Mouse (Mus musculus): Measurements from ENCODE around the gene Pias1. TPM values are rescaled to one million over a fixed set of nuclear protein-coding genes. Genes with fewer than 3 reads are reported as not detected.
"Not testable (repeated sequence)": the region's sequence is repeated elsewhere in the genome, so short reads cannot be mapped to it uniquely, and the experiment has no call there.

Gene Pias1
- total RNA-seq, 2 experiments from 2014 or later = 22.6 to 29.4 TPM

DNA sequence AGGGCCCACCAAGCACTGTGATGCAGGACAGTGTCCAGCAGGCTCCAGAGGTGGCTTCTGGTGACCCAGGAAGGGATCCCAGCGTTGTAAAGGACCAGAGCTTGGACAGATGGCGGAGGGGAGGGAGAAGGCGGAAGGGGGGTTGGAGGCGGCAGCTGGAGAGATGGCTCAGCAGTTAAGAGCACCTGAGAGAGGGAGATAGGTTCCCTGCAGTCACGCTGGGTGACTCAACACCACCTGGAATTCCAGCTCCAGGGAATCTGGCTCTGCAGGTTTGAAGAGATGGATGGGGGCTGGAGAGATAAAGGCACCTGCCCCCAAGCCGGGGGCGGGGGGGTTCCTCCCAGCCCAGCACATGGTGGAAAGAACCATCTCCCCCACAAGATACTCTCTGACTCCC, 127.6 kb downstream of the Pias1 start:
- intact Hi-C loops (cut with DNase I); DNase-seq: not testable (repeated sequence)

DNA sequence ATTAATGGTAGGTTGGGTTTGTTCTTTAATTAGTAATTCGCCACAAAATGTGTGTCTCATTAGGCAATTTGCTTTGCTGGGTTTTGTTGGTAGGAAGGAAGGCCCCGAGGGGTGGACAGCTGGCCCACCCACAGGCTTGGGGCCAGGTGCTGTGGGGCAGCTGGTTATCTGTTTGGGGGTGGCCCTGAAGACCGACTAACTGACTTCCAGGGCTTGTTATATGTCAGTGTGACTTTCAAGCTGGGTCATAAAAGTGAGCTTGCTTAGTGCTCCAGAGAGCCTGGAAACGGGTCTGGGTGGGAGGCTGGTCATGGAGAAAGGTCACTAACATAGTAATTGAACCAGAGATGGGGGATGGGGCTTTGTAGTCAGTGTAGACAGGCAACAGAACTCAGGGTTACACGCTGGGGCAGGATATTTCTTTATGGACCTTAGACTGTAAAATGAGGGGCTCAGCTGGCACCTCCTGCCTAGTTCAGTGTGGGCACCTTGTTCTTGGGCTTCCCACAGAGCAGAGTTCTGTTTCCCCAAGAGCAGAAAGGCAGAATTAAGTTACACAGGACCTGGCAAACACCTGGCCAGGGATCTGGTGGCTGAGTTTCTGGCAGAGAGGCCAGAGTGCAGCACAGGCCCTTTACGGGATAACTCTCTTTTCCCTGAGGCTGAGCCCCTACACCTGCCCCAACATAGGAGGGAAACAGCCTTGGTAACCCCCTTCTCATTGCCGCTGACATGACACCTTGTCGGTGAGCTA, 129.3 kb downstream of the Pias1 start:
- no peak for DNase-seq
- intact Hi-C loops (cut with DNase I) = no loop called here

DNA sequence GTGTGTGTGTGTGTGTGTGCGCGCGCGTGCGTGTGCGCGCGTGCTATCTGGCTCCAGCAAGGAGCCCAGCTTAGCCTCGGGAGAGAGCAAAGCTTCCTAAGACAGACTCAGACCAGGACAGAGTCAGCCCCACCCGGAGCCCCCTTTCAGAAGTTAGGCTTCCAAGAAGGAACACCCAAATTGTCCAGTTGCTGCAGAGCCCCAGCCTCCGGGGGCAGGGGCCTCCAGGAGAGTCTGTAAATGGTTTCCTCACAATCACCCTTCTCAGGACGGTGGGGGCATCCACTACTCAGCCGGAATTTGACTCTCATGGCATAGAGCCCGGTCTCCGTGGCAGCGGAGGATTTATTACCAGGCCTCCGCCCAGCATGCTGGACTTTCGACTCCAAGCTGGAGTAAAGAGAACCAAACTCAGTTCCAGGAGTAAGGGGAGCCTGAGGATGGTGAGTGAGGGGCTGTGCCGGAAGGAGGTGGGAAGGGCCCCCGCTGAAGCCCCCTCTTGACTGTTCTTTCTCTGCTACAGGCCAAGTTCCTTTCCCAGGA, 129.9 kb downstream of the Pias1 start, which contains the start of gene Calml4:
Calml4 (plus strand) TSS at position 362 of the 543 bp plus-strand sequence.
- intact Hi-C loops (cut with DNase I) = no loop called here
- peak; percentile 72 to 73 for DNase-seq

DNA sequence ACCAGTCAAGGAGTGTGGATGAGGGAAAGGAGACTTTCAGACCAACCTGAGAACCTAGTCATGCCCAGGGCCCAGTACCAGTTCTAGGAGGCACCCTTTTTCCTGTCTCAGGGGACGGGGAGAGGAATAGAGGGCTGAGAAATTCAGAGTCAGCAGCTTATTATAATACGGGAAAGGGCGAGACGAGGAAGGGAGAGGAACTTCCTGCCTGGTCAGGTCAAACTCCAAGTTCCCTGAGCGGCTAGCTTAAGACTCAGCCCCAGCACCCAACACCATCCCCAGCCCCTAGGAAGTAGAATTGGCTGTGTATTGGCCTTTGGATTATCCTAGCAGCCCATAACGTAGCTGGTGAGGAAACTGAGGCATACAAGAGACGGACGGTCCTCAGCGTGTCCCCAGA, 130.5 kb downstream of the Pias1 start:
- peak; percentile 28 to 36 for DNase-seq
- intact Hi-C loops (cut with DNase I) = no loop called here

DNA sequence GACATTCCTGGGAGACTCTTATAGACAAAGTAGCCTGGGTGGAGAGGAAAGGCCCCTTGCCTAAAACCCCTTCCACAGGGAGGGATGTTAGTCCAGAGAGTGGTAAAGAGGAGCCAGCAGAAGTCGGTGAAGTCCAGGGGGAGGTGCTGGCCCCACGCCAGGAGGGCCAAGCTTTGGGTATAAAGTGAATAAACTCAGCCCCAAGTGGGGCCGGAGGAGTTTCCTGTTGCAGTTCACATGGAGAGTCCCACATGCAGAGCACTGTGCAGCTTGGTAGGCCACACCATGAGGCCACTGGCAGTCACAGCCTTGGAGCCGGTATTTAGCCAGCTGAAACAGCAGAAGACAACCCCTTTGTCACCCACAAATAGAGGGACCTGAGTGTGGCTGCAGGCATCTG, 133.2 kb downstream of the Pias1 start:
- intact Hi-C loops (cut with DNase I) = no loop called here
- no peak for DNase-seq

DNA sequence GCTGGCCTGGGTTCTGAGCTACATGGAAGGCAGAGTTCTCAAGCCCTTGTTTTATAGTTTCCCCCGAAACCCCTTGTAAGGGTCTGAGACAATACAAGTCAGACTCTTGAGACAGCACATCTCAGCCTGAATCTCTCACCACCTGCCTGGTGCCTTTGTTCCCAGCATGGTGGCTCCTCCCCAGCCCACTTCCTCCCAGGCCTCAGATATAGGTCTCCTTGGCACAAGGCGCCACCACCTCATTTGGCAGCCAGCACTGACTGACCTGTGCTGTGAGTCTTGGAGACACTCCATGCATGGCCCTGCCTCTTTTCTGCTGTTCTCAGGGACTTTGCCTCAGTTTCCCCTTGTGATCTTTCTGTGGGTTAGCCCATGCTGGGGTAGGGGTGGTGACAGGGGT, 136.2 kb downstream of the Pias1 start:
- intact Hi-C loops (cut with DNase I) = no loop called here
- DNase-seq = no peak

DNA sequence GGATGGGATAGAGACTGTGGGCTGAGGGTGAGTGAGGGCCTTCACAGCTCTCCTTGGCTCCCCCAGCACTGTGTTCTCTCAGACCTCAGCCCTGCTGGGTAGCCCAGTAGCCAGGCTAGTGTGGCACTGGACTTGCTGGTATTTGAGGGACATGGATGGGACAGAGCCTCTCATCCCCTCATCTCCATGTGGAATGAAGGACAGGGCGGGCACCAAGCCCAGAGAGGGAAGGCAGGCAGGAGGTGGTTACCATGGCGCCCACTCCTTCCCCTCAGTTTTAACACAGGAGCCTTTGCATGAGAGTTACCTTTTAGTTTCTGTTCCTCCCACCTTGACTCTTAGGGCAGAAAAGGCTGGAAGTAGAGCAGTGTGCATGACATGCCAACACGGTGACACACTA, 139.1 kb downstream of the Pias1 start:
- intact Hi-C loops (cut with DNase I) = loop anchor here (5.0 kb wide), 1 partner anchor 259 kb away; no protein-coding TSS in a partner anchor
- no peak for DNase-seq

DNA sequence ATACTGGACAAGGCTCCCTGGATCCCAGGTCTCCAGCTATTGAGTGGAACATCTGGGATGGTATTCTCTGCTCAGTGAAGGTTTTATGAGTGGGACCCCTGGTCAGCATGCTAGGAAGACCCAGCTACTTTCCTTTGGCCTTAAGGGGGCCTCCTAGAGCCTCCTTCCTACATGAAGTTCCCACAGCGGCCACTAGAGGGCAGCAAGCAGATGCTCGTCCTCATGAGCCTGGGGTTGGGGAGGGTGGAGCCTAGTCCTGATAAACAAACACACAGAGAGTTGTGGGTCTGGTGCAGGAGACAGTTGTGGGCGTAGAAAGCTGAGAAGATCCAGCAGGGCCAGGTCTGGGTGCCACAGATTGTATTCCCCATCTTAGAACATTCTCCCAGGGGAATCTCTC, 140.0 kb downstream of the Pias1 start:
- intact Hi-C loops (cut with DNase I) = loop anchor here (1.0 to 5.0 kb wide), 3 partner anchors 133 to 277 kb away; no protein-coding TSS in a partner anchor
- DNase-seq = peak; percentile 92 to 94

DNA sequence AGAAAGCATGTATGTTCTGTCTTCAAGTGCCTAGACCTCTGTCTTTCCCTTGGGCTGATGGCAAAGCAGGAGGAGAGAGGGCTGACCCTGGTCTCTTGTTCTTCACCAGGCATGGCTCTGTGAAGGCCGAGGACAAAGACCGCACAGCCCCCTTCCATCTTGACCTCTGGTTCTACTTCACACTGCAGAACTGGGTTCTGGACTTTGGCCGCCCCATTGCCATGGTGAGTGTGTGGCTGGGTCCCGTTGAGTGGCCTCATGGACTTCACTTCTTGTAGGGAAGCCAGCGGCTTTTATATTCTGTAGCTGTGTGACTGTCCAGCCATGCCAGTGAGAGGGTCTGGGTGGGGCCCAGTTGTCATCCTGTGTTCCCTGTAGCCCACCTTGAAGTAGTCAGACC, 143.3 kb downstream of the Pias1 start:
- intact Hi-C loops (cut with DNase I) = no loop called here
- DNase-seq = no peak

DNA sequence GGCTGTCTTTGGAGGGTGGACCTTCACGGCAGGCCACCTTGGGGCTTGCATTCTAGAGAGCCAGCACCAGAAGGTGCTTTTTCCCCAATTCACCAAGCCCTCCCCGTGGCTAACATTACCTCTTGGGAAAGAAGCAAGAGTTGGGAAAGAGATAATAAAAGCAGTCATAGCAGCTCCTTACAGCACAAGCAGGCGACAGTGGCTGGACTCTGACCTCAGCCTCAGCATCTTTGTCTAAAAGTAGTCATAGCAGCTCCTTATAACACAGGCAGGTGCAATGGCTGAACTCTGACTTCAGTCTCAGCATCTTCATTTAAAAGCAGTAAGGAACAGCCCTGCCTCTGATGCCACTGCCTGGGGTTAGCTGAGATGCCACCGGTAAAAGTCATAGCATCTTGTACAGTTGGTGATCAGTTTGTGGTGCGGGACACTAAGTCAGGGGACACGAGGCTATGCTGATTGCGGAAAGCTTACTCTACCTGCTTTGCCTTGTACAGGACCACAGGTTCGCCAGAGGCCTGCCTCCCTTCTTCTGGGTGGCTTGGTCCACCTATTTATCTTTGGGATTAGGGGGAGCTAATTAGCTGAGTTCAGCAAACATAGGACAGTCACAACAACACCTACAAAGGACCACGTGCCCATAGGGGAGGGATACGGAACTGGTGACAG, 144.2 kb downstream of the Pias1 start:
- DNase-seq = no peak
- intact Hi-C loops (cut with DNase I) = no loop called here

DNA sequence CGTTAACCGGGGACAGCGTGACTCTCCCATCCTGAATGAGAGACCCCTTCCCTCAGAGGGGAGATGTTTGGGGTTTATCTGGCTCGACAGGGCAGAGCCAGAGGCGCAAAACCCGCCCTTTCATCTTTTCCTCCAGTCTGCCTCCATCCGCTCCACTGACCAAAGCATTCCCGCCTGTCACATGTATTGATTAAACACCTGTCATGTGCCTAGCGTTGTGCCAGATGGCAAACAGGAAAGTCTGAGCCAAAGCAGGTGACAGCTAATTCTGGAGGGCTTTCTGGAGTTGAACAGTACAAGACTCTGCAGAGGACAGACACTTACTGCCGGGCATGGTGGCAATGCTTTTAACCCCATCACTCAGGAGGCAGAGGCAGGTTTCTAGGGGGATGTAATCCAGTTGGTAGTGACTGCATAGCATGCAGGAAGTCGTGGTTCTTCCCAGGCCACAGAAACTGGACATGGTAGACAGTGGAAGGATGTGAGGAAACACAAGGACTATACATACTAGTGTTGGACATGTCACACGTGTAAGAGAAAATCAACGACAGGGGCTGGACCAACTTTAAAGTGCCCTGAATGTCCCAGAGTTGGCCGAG, 148.5 kb downstream of the Pias1 start:
- DNase-seq = no peak

DNA sequence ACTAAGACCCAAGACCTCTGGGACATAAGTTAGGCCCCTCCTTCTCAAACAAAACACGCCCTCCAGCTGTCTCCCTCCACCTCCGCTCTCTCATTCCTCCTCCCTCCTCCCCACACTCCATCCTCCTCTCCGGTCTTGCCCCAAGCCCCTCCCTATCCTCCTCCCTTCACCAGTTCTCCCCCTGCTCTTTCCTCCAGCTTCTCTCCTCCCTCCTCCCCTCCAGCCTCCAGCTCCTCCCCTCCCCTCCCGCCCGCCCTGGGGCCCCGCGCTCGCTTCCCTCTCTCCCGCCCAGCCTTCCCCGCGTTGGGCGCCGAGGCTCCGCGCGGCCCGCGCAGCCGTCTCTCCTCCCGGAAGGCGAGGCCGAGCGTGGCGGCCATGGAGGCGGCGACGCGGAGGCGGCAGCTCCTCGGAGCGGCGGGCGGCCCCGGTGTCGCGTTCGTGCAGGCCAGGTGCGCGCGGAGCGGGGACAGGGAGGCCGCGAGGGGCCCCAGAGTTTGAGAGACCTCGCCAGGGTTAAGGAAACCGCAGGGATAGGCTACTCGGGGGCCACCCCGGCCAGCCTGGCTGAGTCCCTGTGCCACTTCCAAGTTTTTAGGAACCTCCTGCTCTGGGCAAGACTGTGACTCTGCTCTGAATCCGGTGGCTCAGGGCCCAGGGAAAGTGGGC, 149.1 kb downstream of the Pias1 start, which contains the start of gene Cln6:
Cln6 (plus strand) TSS at position 280 of the 666 bp plus-strand sequence.
- intact Hi-C loops (cut with DNase I) = no loop called here

More for the DNA sequence above, 148.5 kb downstream of the Pias1 start:
- intact Hi-C loops (cut with DNase I) = no loop called here

DNA sequence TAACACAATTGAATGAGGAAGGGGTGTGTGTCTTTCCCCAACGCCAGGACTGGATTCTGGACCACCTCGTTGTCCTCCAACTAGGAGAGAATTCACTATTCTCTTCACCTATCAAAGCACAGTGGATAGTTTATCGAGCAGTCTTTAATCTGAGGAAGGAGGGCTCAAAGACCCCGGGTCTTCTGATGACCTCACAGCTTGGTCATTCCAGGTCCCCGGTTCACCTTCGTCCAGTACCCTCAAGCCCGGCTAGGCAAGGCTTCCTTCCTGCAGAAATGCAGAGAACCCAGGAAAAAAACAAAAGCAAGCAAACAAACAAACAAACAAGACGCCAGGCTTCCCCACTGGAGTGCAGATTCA, 149.6 kb downstream of the Pias1 start:
- DNase-seq = no peak
- intact Hi-C loops (cut with DNase I) = no loop called here

More for the DNA sequence above, 149.1 kb downstream of the Pias1 start, which contains the start of gene Cln6:
- DNase-seq = peak; percentile 70 to 79

DNA sequence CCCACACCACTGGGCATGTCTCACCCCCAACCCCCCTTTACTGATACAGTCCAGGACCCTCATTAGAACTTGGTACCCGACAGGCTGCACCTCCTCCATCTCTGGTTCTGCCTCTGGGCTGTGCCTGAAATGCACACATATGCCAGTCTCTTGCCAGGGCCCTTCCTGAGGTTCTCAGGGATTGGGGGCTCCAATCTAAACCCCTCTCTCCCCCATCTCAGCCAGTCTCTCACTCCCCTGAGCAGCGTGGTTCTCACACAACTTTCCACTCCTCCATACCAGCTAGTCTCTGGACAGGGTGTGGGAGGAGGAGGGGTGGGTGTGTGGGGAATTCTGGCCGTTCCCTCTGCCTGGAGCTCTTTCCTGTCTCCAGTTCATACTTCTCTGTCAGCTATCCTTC, 150.1 kb downstream of the Pias1 start:
- intact Hi-C loops (cut with DNase I) = no loop called here
- no peak for DNase-seq

DNA sequence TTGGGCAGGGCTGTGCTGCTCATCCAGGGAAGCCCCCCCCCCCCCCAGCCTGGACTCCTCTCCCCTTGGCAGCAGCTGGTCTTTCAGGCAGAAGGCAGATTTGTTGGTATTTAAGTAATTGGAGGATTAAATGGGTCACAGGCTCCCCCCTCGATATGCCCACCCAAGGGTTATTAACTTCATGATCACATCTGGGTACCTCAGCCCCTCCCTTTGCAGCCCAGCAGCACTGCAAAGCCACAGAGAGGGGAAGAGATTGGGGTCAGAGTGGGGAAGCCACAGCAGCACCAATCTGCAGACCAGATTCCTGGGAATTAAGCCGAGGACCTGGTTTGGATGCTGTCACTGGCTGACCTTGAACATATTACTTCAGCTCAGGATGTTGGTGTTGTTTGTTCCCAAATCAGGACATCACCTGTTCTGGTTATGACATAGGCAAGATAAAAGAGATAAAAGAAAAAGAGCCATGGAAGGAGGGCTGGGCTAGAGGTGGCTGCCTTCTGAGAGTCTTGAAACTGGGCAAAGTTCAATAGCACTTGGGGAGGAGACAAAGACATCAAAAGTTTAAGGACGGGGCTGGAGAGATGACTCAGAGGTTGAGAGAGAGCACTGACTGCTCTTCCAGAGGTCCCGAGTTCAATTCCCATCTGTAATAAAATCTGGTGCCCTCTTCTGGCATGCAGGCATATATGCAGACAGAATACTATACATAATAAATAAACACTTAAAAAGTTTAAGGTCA, 151.8 kb downstream of the Pias1 start:
- intact Hi-C loops (cut with DNase I) = no loop called here
- no peak for DNase-seq

DNA sequence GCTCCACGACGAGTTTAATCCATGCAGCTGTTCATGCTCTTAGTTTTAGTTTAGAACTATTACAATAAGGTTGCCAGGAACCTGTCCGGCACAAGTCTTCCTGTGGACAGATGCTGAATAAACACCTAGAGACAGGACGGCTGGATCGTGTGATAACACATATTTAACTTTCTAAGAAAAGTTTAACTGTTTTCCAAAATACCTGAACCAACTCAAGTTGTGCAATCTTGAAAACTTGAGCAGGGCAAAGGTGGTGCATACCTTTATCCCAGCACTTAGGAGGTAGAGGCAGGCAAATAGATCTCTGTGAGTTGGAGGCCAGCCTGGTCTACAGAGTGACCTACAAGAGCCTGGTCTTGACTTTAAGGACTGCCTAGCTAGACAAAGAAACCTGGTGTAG, 152.8 kb downstream of the Pias1 start:
- no peak for DNase-seq

DNA sequence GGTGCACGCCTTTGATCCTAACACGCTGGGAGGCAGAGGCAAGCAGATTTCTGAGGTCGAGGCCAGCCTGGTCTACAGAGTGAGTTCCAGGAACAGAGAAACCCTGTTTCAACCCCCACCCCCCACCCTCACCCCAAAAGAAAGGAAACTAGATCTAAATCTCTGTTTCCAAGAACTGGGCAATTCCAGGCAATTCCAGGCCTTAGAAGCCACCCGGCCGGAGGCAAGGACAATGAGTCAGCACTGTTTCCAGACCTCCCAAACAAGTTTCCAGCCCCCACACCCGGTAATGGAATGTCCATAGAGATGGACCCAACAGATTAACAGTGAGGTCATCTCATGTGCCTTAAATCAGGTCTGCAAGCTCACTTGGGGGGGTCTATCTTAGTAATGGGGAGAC, 157.8 kb downstream of the Pias1 start:
- intact Hi-C loops (cut with DNase I) = loop anchor here (2.0 kb wide), 1 partner anchor 85 kb away; no protein-coding TSS in a partner anchor
- DNase-seq = no peak

More for the DNA sequence above, 152.8 kb downstream of the Pias1 start:
- intact Hi-C loops (cut with DNase I) = no loop called here

DNA sequence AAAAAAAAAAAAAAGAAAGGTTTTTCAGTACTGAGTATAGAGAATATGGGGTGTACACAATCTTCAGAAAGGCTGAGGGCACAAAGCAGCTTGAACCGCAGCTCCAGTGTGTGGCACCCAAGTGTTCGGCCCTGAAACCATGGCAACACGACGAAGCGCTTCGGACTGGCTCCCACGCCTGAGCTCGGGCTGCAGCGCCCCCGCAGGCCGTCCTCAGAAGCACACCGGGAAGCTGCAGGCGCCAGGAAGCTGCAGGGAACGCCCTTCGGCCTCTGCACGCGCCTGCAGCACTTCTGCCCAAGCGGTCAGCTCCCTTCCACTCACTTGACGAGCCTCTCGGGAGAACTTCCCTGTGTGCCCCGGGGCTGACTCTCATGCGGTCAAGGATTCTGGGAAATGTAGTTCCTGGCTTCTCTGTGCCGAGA, 159.1 kb downstream of the Pias1 start:
- peak; percentile 96 to 98 for DNase-seq
- intact Hi-C loops (cut with DNase I) = loop anchor here (2.0 kb wide), 1 partner anchor 84 kb away; no protein-coding TSS in a partner anchor

All from heart, postnatal 36 days (tissue).